Mouse (Mus musculus): ENCODE results near the gene Slc6a13. TPM values are rescaled to one million over a fixed set of nuclear protein-coding genes. Genes with fewer than 3 reads are reported as not detected.

The Slc6a13 gene
- polyA plus RNA-seq, 1 experiment: 1.5 TPM

DNA sequence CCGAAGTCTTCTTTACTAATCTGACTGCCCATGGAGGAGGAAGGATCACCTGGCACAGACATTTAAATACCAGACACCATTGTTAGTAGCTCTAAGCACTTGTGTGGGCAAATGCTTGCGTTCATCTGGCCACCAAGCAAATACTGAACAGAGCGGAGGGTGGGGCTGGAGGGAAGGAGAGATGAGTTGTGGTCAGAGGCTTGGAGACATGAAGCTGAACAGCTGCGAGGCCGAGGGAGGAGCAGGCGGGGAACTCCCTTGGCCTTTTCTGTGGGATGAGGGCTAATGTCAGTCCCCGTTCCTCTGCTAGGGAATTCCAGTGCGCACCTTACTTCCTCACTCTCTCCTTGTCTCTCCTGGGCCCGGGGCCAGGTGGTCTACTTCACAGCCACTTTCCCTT lies 25.7 kb downstream of the Slc6a13 start:
- DNase-seq (ENCODE audit: low read depth in 1 of 2, low spot score in 2 of 2): no peak
- no peak overlapping the region for H3K27ac ChIP-seq (ENCODE audit: insufficient read depth, low read length)
- H3K36me3 ChIP-seq (ENCODE audit: control insufficient read depth, insufficient read depth, low read length): no peaks in the 10 kb centered on the region
- no peak for TF ChIP-seq POLR2A (IDR thresholded peaks at IDR 0.05; ENCODE audit: low read depth, low read length)
- TF ChIP-seq CTCF (IDR thresholded peaks at IDR 0.05; ENCODE audit: extremely low read depth, insufficient read depth, insufficient read length, insufficient replicate concordance): no peak
- H3K27me3 ChIP-seq (ENCODE audit: control insufficient read depth, insufficient read depth, low read length): no peaks in the 10 kb centered on the region
- no peaks in the 10 kb centered on the region for H3K4me1 ChIP-seq (ENCODE audit: control insufficient read depth, insufficient read depth, insufficient read length)
- no peak overlapping the region for H3K4me3 ChIP-seq (ENCODE audit: extremely low read depth, insufficient read depth, insufficient read length)
- WGBS: 39% methylated on average over 9 of the region's 9 CpGs

DNA sequence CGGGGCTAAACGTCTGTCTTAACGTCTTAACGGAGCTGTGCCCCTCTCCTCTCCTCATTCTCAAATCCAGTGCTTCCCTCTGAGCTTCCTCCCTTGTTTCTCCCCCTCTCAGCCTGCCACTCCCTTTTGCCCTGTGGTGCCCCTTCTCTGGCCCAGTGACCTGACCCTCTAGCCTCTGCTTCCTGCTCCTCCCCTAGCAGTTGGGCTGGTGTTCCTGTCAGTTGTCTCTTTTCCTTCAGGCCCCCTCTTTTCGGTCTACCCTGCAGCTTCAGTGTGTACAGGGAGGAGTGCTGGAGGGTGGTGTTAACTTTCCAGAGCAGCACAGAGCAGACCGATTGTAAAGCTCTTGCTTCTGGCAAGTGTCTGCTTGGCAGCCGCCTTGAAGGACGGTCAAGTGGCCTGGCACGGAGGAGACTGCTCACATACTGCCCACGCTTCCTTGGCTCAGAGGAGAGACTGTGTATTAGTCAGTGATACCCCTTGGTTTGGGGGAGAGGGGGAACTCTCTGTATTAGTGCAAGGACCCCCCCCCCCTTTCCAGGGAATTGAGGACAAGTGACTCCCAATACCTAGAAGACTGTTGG lies 26.6 kb downstream of the Slc6a13 start:
- H3K4me3 ChIP-seq (ENCODE audit: extremely low read depth, insufficient read depth, insufficient read length): no peak overlapping the region
- WGBS: 46% methylated on average over 10 of the region's 10 CpGs
- no peaks in the 10 kb centered on the region for H3K4me1 ChIP-seq (ENCODE audit: control insufficient read depth, insufficient read depth, insufficient read length)
- no peak for DNase-seq (ENCODE audit: low read depth in 1 of 2, low spot score in 2 of 2)
- no peaks in the 10 kb centered on the region for H3K27me3 ChIP-seq (ENCODE audit: control insufficient read depth, insufficient read depth, low read length)
- no peak overlapping the region for H3K27ac ChIP-seq (ENCODE audit: insufficient read depth, low read length)
- TF ChIP-seq CTCF (IDR thresholded peaks at IDR 0.05; ENCODE audit: extremely low read depth, insufficient read depth, insufficient read length, insufficient replicate concordance) (no peak), POLR2A (IDR thresholded peaks at IDR 0.05; ENCODE audit: low read depth, low read length) (no peak)
- H3K36me3 ChIP-seq (ENCODE audit: control insufficient read depth, insufficient read depth, low read length): no peaks in the 10 kb centered on the region

- WGBS: 90% methylated on average over 9 of the region's 9 CpGs
- Histone ChIP-seq H3K4me1 (ENCODE audit: control insufficient read depth, insufficient read depth, insufficient read length) (no peaks in the 10 kb centered on the region), H3K36me3 (ENCODE audit: control insufficient read depth, insufficient read depth, low read length) (no peaks in the 10 kb centered on the region), H3K27me3 (ENCODE audit: control insufficient read depth, insufficient read depth, low read length) (no peaks in the 10 kb centered on the region), H3K4me3 (ENCODE audit: extremely low read depth, insufficient read depth, insufficient read length) (no peak overlapping the region), H3K27ac (ENCODE audit: insufficient read depth, low read length) (no peak overlapping the region)
- TF ChIP-seq CTCF (IDR thresholded peaks at IDR 0.05; ENCODE audit: extremely low read depth, insufficient read depth, insufficient read length, insufficient replicate concordance): no peak
- no peak for TF ChIP-seq POLR2A (IDR thresholded peaks at IDR 0.05; ENCODE audit: low read depth, low read length)
- no peak for DNase-seq (ENCODE audit: low read depth in 1 of 2, low spot score in 2 of 2)
These were observed 28.4 kb downstream of the Slc6a13 start for GRCm38 (mm10) chr6:121328417-121328884.

DNA sequence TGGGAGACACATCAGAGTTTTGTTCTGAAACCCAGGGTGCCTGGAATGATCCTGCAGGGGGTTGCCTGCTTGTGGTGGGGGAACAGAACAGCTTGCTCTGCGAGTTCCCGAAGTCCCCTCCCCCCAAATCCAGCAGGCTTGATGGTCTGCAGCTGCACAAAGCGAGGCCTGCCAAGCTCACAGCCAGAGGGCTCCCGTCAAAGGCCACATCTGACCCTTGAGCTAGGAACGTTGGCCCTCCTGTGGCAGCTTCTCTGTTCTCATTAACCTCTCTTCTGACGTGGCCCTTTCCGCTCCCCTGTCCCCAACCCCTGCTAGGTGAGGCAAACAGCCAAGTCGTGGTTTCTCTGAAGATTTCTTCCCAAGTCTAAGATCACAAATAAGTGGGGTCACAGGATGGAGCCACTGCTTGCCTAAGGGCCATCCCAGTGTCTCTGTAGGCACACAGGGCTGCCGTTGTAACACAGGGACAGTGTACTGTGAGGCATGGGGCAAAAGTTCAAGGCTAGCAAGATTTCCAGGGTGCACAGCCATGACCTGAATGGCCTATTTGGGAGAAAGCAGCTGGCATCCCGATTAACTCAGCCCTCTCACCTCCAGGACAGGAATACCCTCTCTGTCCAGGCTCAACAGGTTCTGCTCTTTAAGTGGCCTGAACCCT lies 30.0 kb downstream of the Slc6a13 start:
- WGBS: 62% methylated on average over 10 of the region's 10 CpGs

GRCm38 (mm10) chr6:121335841-121336240 lies 35.8 kb downstream of the Slc6a13 start:
- no peak for TF ChIP-seq POLR2A (IDR thresholded peaks at IDR 0.05; ENCODE audit: low read depth, low read length)
- TF ChIP-seq CTCF (IDR thresholded peaks at IDR 0.05; ENCODE audit: extremely low read depth, insufficient read depth, insufficient read length, insufficient replicate concordance): no peak
- Histone ChIP-seq H3K27ac (ENCODE audit: insufficient read depth, low read length) (no peak overlapping the region), H3K36me3 (ENCODE audit: control insufficient read depth, insufficient read depth, low read length) (no peaks in the 10 kb centered on the region), H3K27me3 (ENCODE audit: control insufficient read depth, insufficient read depth, low read length) (no peaks in the 10 kb centered on the region), H3K4me3 (ENCODE audit: extremely low read depth, insufficient read depth, insufficient read length) (no peak overlapping the region), H3K4me1 (ENCODE audit: control insufficient read depth, insufficient read depth, insufficient read length) (peaks cover 3% of the 10 kb centered on the region; the same call in 1 of the 2 replicates)
- WGBS: 88% methylated on average over 9 of the region's 9 CpGs
- no peak for DNase-seq (ENCODE audit: low read depth in 1 of 2, low spot score in 2 of 2)

More for the DNA sequence above, 30.0 kb downstream of the Slc6a13 start:
- H3K36me3 ChIP-seq (ENCODE audit: control insufficient read depth, insufficient read depth, low read length): no peaks in the 10 kb centered on the region
- H3K4me1 ChIP-seq (ENCODE audit: control insufficient read depth, insufficient read depth, insufficient read length): no peaks in the 10 kb centered on the region
- no peak for DNase-seq (ENCODE audit: low read depth in 1 of 2, low spot score in 2 of 2)
- H3K27me3 ChIP-seq (ENCODE audit: control insufficient read depth, insufficient read depth, low read length): no peaks in the 10 kb centered on the region
- H3K27ac ChIP-seq (ENCODE audit: insufficient read depth, low read length): no peak overlapping the region
- no peak overlapping the region for H3K4me3 ChIP-seq (ENCODE audit: extremely low read depth, insufficient read depth, insufficient read length)
- TF ChIP-seq POLR2A (IDR thresholded peaks at IDR 0.05; ENCODE audit: low read depth, low read length) (no peak), CTCF (IDR thresholded peaks at IDR 0.05; ENCODE audit: extremely low read depth, insufficient read depth, insufficient read length, insufficient replicate concordance) (no peak)

- H3K27ac ChIP-seq (ENCODE audit: insufficient read depth, low read length): no peak overlapping the region
These were observed 36.5 kb downstream of the Slc6a13 start for GRCm38 (mm10) chr6:121336558-121336957.

GRCm38 (mm10) chr6:121337229-121337628 lies 37.2 kb downstream of the Slc6a13 start:
- WGBS: 94% methylated on average over 9 of the region's 9 CpGs
- Histone ChIP-seq H3K4me3 (ENCODE audit: extremely low read depth, insufficient read depth, insufficient read length) (no peak overlapping the region), H3K27me3 (ENCODE audit: control insufficient read depth, insufficient read depth, low read length) (no peaks in the 10 kb centered on the region), H3K27ac (ENCODE audit: insufficient read depth, low read length) (no peak overlapping the region), H3K36me3 (ENCODE audit: control insufficient read depth, insufficient read depth, low read length) (no peaks in the 10 kb centered on the region), H3K4me1 (ENCODE audit: control insufficient read depth, insufficient read depth, insufficient read length) (peaks cover 6% of the 10 kb centered on the region; the same call in 1 of the 2 replicates)
- TF ChIP-seq CTCF (IDR thresholded peaks at IDR 0.05; ENCODE audit: extremely low read depth, insufficient read depth, insufficient read length, insufficient replicate concordance) (no peak), POLR2A (IDR thresholded peaks at IDR 0.05; ENCODE audit: low read depth, low read length) (no peak)
- no peak for DNase-seq (ENCODE audit: low read depth in 1 of 2, low spot score in 2 of 2)

More at GRCm38 (mm10) chr6:121336558-121336957, 36.5 kb downstream of the Slc6a13 start:
- Histone ChIP-seq H3K27me3 (ENCODE audit: control insufficient read depth, insufficient read depth, low read length) (no peaks in the 10 kb centered on the region), H3K4me3 (ENCODE audit: extremely low read depth, insufficient read depth, insufficient read length) (no peak overlapping the region), H3K4me1 (ENCODE audit: control insufficient read depth, insufficient read depth, insufficient read length) (peaks cover 6% of the 10 kb centered on the region; the same call in 1 of the 2 replicates), H3K36me3 (ENCODE audit: control insufficient read depth, insufficient read depth, low read length) (no peaks in the 10 kb centered on the region)
- peak in 1 of 2 experiments; percentile 13 for DNase-seq (ENCODE audit: low read depth in 1 of 2, low spot score in 2 of 2)
- WGBS: 28% methylated on average over 8 of the region's 8 CpGs
- TF ChIP-seq POLR2A (IDR thresholded peaks at IDR 0.05; ENCODE audit: low read depth, low read length) (no peak), CTCF (IDR thresholded peaks at IDR 0.05; ENCODE audit: extremely low read depth, insufficient read depth, insufficient read length, insufficient replicate concordance) (no peak)

All from spleen, adult 2 months (tissue).